Mouse (Mus musculus) activated CD4-positive, CD25-positive, alpha-beta regulatory T cell, adult 9 weeks (primary cell): ENCODE results near the gene Galnt9. TPM values are rescaled to one million over a fixed set of nuclear protein-coding genes. Genes with fewer than 3 reads are reported as not detected.

Experiments
- polyA plus RNA-seq: library from polyadenylated mRNA; unstranded; fragments of 100-300 nt; shearing (Covaris generic); gene quantifications from one replicate; pipeline ENCODE4 v1.2.1, GENCODE M21; 2017

Galnt9 gene
- 7.5 TPM for polyA plus RNA-seq

DNA sequence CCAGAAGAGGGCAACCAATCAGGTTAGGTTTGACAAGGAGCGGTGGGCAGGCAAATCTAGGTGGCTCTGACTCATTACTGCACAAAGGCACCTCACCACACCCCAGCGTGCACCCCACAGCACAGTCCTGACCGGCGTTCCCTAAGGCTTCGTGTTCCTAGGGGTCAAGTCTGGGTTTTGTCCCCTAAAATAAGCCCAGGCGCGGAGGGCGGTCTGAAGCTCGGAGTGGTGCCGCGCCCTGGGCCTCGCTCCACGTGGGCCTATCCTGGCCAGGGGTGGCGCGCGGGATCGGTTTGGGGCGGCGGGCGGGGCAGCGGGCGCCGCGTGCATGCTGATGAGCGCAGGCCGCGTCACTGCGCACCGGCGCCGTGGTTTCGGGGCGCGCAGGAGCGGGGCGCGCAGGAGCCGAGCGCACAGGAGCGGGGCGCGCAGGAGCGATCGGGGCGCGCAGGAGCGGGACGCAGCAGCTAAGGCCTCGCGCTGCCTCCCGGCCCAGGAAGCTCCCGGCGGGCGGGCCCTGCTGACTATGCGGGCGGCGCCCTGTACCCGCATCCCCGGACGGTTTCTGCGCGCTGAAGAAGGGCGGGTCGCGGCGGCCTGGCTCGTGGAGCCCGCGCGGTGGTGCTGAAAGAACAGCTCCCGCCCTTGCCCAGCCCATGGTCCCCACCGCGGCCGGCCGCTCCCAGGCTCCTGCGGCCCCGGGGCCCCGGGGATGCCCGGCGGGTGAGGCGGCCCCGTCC lies at the start of gene Galnt9:
Gene Galnt9, plus strand, starts transcription at position 405 of the 740 bp plus-strand sequence.

DNA sequence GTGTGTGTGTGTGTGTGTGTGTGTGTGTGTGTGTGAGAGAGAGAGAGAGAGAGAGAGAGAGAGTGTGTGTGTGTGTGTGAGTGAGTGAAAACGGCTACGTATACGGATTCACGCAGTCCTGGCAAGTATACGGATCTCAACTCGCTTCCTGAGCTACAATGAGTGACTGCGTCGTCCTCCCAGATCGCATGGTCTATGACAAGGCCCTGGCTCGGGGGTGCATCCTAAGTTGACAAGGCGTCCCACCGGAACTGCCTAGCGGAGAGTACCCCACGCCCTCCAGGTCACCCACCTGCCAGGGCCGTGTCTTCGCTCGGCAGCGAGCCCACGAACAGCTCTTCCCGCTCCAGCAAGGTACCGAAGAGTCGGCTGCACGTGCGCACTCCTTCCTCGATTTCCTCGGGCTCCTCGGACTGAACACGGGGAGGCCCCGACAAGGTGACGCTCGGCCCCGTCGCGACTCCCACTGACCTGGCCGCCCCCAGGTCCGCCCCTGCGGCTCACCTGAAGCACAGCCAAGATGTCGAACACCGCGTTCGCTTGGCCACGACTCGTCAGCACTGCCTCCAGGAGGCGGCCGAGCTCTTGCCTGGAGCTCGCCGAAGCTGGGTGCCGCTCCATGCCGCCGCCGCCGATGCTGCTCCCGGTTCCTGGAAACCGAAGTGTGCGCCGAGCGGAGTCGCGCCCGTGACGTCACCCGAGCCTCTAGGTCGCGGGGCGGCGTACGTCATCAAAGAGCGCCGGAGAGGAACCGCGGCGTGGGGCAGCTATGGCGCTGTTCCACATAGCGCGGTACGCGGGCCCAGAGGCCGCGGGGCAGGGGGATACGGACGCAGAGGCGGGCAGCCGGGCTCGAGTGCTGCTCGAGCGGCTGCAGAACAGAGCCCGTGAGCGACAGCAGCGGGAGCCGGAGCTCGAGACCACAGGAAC lies 108.8 kb downstream of the Galnt9 start, which contains the start of the genes Noc4l and Ddx51:
Gene Noc4l, minus strand, starts transcription at position 699 of the 930 bp plus-strand sequence.
Gene Ddx51, plus strand, starts transcription at position 733 of the 930 bp plus-strand sequence.

Other genes starting within 250 kb of the Galnt9 start
- not detected for gene P2rx2, start 201.1 kb upstream of the Galnt9 start, polyA plus RNA-seq
- gene Lrcol1, start 199.6 kb upstream of the Galnt9 start, polyA plus RNA-seq = not detected
- gene Fbrsl1, start 95.9 kb upstream of the Galnt9 start, polyA plus RNA-seq = 1.8 TPM
- 82.5 TPM for gene Noc4l, start 109.1 kb downstream of the Galnt9 start, polyA plus RNA-seq
- gene Ddx51, start 109.1 kb downstream of the Galnt9 start, polyA plus RNA-seq = 13.3 TPM
- gene Ep400, start 226.4 kb downstream of the Galnt9 start, polyA plus RNA-seq = 54.1 TPM
- 33.3 TPM for gene Pus1, start 236.3 kb downstream of the Galnt9 start, polyA plus RNA-seq